Mouse (Mus musculus) retina, adult 2 months (tissue): ENCODE measurements around the gene Mamdc2.

ENCODE experiments used
- DNase-seq: peaks from one replicate; pipeline ENCODE4 v3.0.0-alpha.2; 2012; ENCODE audit warnings: low read depth, low spot score

Mamdc2 gene

DNA sequence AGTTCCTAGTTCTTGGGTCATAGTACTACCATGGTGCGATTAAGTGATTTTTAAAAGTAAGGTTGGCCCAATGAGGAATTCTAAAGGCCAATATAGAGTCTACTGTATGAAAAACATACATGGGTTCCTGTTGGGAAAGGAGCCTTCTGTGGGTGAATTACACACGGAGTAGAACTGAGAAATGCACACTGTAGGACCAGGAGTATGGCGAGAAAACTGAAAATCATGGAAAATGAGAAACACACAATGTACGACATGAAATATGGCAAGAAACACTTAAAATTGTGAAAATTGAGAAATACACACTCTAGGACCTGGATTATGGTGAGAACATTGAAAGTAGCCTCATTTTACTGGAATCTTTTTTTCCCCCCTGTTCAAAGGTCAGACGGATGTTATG, 91.0 kb downstream of the Mamdc2 start:
- no peak for DNase-seq

GRCm38 (mm10) chr19:23354738-23355137, 93.5 kb downstream of the Mamdc2 start:
- DNase-seq: no peak

GRCm38 (mm10) chr19:23353881-23354401, 94.3 kb downstream of the Mamdc2 start:
- no peak for DNase-seq

DNA sequence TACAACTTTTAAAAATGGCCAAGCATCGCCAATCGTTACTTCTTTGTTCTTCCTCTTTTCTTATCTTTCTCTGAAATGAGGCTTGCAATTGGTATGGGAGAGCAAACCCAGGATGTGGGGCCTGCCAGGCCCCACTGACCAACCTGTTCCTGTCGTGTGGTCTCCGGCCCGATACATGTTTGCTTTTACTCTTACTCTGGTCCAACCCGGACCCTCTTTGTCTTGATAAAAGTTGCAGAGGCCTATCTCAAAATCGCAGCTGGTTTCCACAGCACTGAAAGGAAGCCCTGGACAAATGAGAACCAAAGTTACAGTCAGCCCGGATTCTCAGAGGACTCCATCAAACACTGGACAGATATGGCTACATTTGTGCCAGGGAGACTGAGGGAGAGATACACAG, 95.1 kb downstream of the Mamdc2 start:
- no peak for DNase-seq

GRCm38 (mm10) chr19:23351808-23352491, 96.3 kb downstream of the Mamdc2 start:
- no peak for DNase-seq

- DNase-seq: no peak
Measured at GRCm38 (mm10) chr19:23349930-23350329, 98.3 kb downstream of the Mamdc2 start.

DNA sequence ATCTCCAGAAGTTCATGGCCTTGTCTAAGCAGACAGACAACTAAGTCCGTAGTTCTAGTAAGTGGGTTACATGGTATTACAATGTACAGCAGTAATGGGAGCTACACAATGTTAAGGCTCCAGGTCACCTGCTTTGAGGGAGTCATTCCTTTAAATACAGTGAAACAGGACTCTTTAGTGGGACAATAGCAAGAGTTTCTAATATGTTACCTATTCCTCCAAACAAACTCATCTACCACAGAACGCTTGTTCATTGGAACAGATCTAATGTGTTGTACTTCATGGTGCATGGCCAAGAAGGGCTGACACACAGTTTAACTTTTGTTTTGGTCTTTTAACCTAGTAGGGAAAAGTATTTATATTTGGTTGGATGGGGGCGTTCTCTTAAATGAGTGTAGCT, 105.5 kb downstream of the Mamdc2 start:
- DNase-seq: no peak

DNA sequence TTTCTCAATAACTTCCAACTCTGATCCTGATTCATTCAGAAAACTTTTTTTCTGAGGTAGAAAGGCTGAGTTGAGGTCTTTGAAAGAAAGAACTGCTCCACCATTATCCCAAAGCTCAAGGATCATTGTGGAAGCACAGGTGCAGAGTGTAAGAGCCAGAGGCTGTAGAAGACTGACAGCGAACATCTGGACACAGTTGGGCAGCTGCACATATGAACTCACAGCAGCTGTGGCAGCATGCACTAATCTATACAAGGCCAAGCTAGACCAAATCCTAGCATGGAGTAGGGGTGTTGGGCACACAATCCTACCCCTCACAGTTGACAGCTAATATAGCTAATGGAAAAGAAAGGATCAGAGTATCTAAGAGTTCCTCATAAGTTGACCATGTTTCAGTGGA, 115.4 kb downstream of the Mamdc2 start:
- DNase-seq: no peak

- no peak for DNase-seq
Measured at GRCm38 (mm10) chr19:23330842-23331241, 117.4 kb downstream of the Mamdc2 start.

DNA sequence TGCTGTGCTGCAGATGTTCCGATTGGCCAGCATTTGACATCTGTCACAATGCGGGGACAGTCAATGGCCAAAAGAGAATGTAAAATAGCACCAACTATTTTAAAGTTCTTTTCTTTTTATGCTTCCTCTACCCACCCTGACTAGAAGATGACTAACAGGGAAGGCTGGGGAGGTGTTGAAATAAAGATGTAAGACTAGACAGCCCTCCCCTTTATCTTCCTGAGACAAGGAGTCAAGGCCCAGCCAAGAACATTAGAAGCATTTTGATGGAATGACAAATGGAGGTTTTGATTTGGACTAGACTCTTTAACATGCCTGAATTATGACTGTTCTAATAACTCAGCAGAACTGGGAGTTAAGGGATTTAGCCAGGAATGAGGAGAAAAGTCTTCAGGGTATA, 118.9 kb downstream of the Mamdc2 start:
- DNase-seq: no peak

DNA sequence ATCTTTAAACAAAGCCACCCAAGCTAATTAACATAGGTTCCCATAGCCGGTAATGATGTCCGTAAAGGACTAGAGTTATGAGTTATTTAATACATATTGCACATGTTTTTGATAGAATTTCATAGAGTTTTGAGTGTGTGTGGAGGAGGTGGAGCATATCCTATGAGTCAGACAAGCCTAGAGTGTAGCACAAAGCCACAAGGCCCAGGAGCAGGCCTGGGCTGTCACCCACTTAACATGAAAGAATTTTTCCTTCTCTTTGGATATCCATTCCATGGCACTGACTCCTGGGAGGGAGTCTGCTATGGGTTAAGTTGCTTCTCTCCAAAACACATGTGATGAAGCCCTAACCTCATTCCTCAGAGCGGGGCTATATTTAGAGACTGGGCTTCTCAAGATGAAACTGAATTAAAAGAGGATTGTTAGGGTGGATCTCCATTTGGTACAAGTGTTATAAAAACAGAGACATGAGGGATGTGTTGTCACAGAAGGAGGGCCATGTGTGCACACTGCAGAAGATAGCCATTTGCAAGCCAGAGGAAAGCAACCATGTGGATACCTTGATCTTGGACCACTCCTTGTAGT, 121.1 kb downstream of the Mamdc2 start:
- no peak for DNase-seq

DNA sequence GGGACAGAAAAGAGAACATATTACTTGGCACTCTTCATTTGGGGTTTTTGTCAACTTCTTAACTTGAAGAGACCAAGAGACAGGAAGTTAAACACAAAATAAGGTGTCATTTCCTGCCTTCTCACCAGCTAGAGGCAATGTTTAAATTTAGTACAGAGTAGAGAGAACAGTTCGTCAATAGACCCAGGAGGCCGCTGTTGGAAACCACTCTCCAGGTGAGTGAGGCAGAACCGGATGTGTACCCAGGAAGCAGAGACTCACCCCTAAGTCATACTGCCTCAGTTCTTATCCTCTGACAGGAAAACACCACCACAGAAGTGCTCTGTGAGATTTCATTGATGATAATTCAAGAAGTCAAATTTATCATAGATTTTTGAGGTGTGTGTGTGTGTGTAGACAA, 125.1 kb downstream of the Mamdc2 start:
- DNase-seq: no peak

DNA sequence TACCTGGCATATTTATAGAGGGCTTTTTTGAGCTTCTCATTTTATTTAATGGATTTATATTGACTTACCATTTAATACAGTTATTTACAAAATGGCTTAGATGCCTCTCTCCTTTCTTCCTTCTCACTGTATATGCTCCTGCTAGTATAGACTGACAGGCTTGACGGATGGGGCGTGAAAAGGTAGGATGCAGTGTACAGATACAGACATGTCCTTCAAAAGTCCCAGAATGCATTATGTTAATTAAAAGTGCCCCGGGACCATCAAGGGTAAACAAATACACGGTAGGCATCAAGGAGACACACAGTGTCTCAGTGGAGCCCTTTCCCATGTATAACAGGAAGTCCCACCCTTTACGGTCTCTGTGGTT, 130.3 kb downstream of the Mamdc2 start:
- DNase-seq: no peak

- DNase-seq: no peak
Measured at GRCm38 (mm10) chr19:23317295-23317988, 130.8 kb downstream of the Mamdc2 start.

- no peak for DNase-seq
Measured at GRCm38 (mm10) chr19:23316851-23317250, 131.4 kb downstream of the Mamdc2 start.

- DNase-seq: no peak
Measured at GRCm38 (mm10) chr19:23309979-23310378, 138.3 kb downstream of the Mamdc2 start.

GRCm38 (mm10) chr19:23306671-23307070, 141.6 kb downstream of the Mamdc2 start:
- DNase-seq: no peak

GRCm38 (mm10) chr19:23299987-23300386, 148.3 kb downstream of the Mamdc2 start:
- no peak for DNase-seq

DNA sequence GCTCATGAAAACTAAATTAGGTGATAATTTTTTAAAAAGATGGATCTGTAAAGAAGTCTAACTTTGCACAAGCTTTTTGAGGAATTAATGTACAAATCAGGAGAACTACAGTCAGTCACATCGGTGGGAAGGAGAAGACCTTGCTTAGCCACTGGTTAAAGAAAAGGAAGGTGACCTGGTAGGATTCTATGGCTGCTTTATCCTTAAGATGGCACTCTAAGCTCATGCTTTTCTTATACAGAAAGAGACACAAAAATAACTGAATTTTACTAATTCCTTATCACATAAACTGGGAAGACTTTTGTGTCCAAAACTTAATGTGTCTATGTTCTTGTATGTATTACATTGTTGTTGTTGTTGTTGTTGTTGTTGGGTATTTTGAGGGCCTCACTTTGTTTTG, 149.3 kb downstream of the Mamdc2 start:
- DNase-seq: no peak

DNA sequence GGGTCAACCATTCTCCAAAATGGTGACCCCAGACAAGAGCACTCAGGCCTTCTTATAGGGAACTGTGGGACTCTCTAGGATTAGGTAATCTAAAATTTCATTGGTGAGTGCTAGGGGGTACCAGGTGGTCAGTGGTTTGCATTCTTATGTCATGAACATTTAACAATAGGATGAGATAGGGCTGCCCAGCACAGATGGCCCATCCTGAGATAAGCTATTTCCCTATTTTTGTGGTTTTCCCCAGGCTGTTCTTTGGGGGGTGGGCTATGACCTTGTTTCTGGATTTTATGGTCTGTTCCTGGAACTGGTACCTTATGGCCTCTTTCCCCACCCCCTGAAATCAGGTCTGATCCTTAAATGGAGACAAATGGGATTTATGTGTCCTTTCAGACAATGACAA, 151.1 kb downstream of the Mamdc2 start:
- no peak for DNase-seq

GRCm38 (mm10) chr19:23289251-23289650, 159.0 kb downstream of the Mamdc2 start:
- DNase-seq: no peak

DNA sequence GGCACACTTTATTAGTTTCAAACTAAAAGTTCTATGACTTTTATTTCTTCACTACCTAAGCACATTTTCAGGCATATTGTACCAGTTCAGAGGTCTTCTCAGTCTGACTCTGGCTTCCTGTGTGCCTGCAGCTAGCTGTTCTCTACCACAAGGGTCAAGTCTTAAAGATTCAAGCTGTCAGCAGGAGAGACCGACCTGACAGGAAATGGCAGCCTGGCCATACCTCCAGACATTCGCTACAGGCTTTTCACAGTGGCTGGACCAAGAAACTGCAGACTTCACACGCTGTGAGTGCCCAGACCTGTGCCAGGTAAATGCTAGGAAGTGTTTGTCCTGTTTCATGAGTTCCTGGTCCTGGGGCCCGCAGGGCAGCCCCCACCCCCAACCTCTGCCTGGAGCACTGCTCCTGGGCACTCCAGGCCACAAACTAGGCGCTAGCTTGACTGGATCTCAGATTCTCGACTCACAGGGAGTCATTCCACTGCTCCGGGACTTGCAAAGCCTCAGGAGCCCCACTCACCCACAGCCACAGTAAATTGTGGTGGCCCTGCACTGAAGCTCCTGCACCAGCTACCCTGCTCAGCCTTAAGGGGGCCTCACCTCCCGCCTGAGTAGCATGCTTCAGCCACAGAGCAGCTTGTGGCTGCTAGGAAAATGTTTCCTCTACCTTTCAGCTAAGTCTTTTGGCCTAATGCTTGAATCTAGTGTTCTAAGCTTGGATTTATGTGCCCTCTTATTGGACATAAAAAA, 166.2 kb downstream of the Mamdc2 start:
- no peak for DNase-seq
